Mouse (Mus musculus): ENCODE measurements around the gene Rab31.

GRCm38 (mm10) chr17:65682071-65682680, 90.4 kb downstream of the Rab31 start:
- TF ChIP-seq CTCF (IDR thresholded peaks at IDR 0.05; ENCODE audit: insufficient read depth, low read length) (no peak), POLR2A (IDR thresholded peaks at IDR 0.05; ENCODE audit: borderline replicate concordance, extremely low read depth, low read depth, low read length) (no peak)

Measured in lung, adult 2 months (tissue).